Mouse (Mus musculus) stomach, postnatal 0 days (tissue): ENCODE data around the gene Hdac4.

Source experiments
- CTCF ChIP-seq: IDR thresholded peaks from 2 replicates; pipeline ENCODE4 v1.5.1; 2016; ENCODE audit warnings: antibody characterized with exemption, low read depth, mild to moderate bottlenecking, moderate library complexity
- EP300 ChIP-seq: optimal IDR thresholded peaks from 2 replicates; pipeline ENCODE3; 2016; ENCODE audit warnings: antibody characterized with exemption

DNA sequence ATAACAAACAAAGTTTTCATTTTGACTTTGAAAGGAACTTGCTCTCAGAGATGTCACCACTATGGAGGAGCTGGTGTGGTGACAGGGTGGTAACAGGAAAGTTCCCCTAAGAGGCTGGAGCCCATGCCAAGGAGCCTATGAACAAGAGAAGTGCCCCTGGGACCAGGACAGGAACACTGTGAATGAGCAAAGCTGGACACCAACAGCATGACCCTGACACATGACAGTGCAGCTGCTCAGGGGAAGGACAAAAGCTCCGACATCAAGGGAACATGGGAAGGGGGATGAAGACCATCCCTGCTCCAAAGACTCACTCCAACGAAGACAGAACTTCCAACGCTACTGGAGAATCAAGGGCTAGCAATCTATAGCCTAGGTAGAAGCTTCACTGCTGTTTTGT, 97.0 kb downstream of the Hdac4 start:
- no peak for TF ChIP-seq CTCF
- TF ChIP-seq EP300: no peak
